Mouse (Mus musculus): Measurements from ENCODE around the gene Celf1. TPM values are rescaled to one million over a fixed set of nuclear protein-coding genes. Genes with fewer than 3 reads are reported as not detected.
A peak's percentile ranks its signal among the peaks of the same experiment; 100 is the strongest.
"Not testable (repeated sequence)": the region's sequence is repeated elsewhere in the genome, so short reads cannot be mapped to it uniquely, and the experiment has no call there.

The Celf1 gene
- polyA plus RNA-seq, 1 experiment: 182 TPM

GRCm38 (mm10) chr2:91018061-91018788 lies 78.0 kb downstream of the Celf1 start:
- H3K9ac ChIP-seq (ENCODE audit: low read depth, poor library complexity, severe bottlenecking): no peak overlapping the region
- peaks cover 35% of the 10 kb centered on the region for H3K36me3 ChIP-seq (ENCODE audit: control insufficient read depth, insufficient read depth, low read length, poor library complexity, severe bottlenecking)
- no peak overlapping the region for H3K4me3 ChIP-seq (ENCODE audit: low read depth, low read length)
- no peaks in the 10 kb centered on the region for H3K27me3 ChIP-seq (ENCODE audit: control insufficient read depth, insufficient read depth, low read length, poor library complexity, severe bottlenecking)
- no peaks in the 10 kb centered on the region for H3K9me3 ChIP-seq (replicated peaks; ENCODE audit: control insufficient read depth, insufficient read depth, low read length, poor library complexity, severe bottlenecking)
- TF ChIP-seq POLR2A (IDR thresholded peaks at IDR 0.05; ENCODE audit: insufficient read depth, low read length) (no peak), CTCF (IDR thresholded peaks at IDR 0.05; ENCODE audit: low read depth, low read length) (peak; percentile 37)
- no peak overlapping the region for H3K27ac ChIP-seq (ENCODE audit: insufficient read depth, low read length)
- peaks cover 2% of the 10 kb centered on the region for H3K4me1 ChIP-seq (ENCODE audit: control insufficient read depth, insufficient read depth, low read length)

GRCm38 (mm10) chr2:91019911-91020310 lies 79.7 kb downstream of the Celf1 start:
- Histone ChIP-seq H3K4me3 (ENCODE audit: low read depth, low read length) (no peak overlapping the region), H3K4me1 (ENCODE audit: control insufficient read depth, insufficient read depth, low read length) (peaks cover 2% of the 10 kb centered on the region), H3K36me3 (ENCODE audit: control insufficient read depth, insufficient read depth, low read length, poor library complexity, severe bottlenecking) (peaks cover 19% of the 10 kb centered on the region), H3K27ac (ENCODE audit: insufficient read depth, low read length) (no peak overlapping the region), H3K9ac (ENCODE audit: low read depth, poor library complexity, severe bottlenecking) (no peak overlapping the region), H3K9me3 (replicated peaks; ENCODE audit: control insufficient read depth, insufficient read depth, low read length, poor library complexity, severe bottlenecking) (no peaks in the 10 kb centered on the region), H3K27me3 (ENCODE audit: control insufficient read depth, insufficient read depth, low read length, poor library complexity, severe bottlenecking) (no peaks in the 10 kb centered on the region)
- TF ChIP-seq POLR2A (IDR thresholded peaks at IDR 0.05; ENCODE audit: insufficient read depth, low read length) (no peak), CTCF (IDR thresholded peaks at IDR 0.05; ENCODE audit: low read depth, low read length) (no peak), EP300 (IDR thresholded peaks at IDR 0.05; ENCODE audit: insufficient read depth, low read depth, low read length) (no peak)

- not testable (repeated sequence) for H3K9ac ChIP-seq (ENCODE audit: low read depth, poor library complexity, severe bottlenecking); H3K27ac ChIP-seq (ENCODE audit: insufficient read depth, low read length); H3K27me3 ChIP-seq (ENCODE audit: control insufficient read depth, insufficient read depth, low read length, poor library complexity, severe bottlenecking); H3K9me3 ChIP-seq (replicated peaks; ENCODE audit: control insufficient read depth, insufficient read depth, low read length, poor library complexity, severe bottlenecking); H3K4me1 ChIP-seq (ENCODE audit: control insufficient read depth, insufficient read depth, low read length); H3K4me3 ChIP-seq (ENCODE audit: low read depth, low read length)
- H3K36me3 ChIP-seq (ENCODE audit: control insufficient read depth, insufficient read depth, low read length, poor library complexity, severe bottlenecking): peaks cover 10% of the 10 kb centered on the region
These were observed 82.1 kb downstream of the Celf1 start for GRCm38 (mm10) chr2:91022266-91022665.

- Histone ChIP-seq H3K36me3 (ENCODE audit: control insufficient read depth, insufficient read depth, low read length, poor library complexity, severe bottlenecking) (peaks cover 10% of the 10 kb centered on the region), H3K9me3 (replicated peaks; ENCODE audit: control insufficient read depth, insufficient read depth, low read length, poor library complexity, severe bottlenecking) (no peaks in the 10 kb centered on the region), H3K27me3 (ENCODE audit: control insufficient read depth, insufficient read depth, low read length, poor library complexity, severe bottlenecking) (no peaks in the 10 kb centered on the region), H3K4me3 (ENCODE audit: low read depth, low read length) (no peak overlapping the region), H3K4me1 (ENCODE audit: control insufficient read depth, insufficient read depth, low read length) (peaks cover 2% of the 10 kb centered on the region), H3K27ac (ENCODE audit: insufficient read depth, low read length) (peak overlapping the region; percentile 91), H3K9ac (ENCODE audit: low read depth, poor library complexity, severe bottlenecking) (no peak overlapping the region)
- no peak for TF ChIP-seq EP300 (IDR thresholded peaks at IDR 0.05; ENCODE audit: insufficient read depth, low read depth, low read length)
These were observed 82.9 kb downstream of the Celf1 start for GRCm38 (mm10) chr2:91023131-91023530.

- H3K9ac ChIP-seq (ENCODE audit: low read depth, poor library complexity, severe bottlenecking): no peak overlapping the region
- peaks cover 10% of the 10 kb centered on the region for H3K36me3 ChIP-seq (ENCODE audit: control insufficient read depth, insufficient read depth, low read length, poor library complexity, severe bottlenecking)
- H3K4me1 ChIP-seq (ENCODE audit: control insufficient read depth, insufficient read depth, low read length): peaks cover 2% of the 10 kb centered on the region
- H3K27me3 ChIP-seq (ENCODE audit: control insufficient read depth, insufficient read depth, low read length, poor library complexity, severe bottlenecking): no peaks in the 10 kb centered on the region
- H3K4me3 ChIP-seq (ENCODE audit: low read depth, low read length): no peak overlapping the region
- no peaks in the 10 kb centered on the region for H3K9me3 ChIP-seq (replicated peaks; ENCODE audit: control insufficient read depth, insufficient read depth, low read length, poor library complexity, severe bottlenecking)
- no peak overlapping the region for H3K27ac ChIP-seq (ENCODE audit: insufficient read depth, low read length)
- no peak for TF ChIP-seq EP300 (IDR thresholded peaks at IDR 0.05; ENCODE audit: insufficient read depth, low read depth, low read length)
- TF ChIP-seq CTCF (IDR thresholded peaks at IDR 0.05; ENCODE audit: low read depth, low read length): no peak
- TF ChIP-seq POLR2A (IDR thresholded peaks at IDR 0.05; ENCODE audit: insufficient read depth, low read length): no peak
These were observed 83.8 kb downstream of the Celf1 start for GRCm38 (mm10) chr2:91023956-91024355.

- Histone ChIP-seq H3K4me1 (ENCODE audit: control insufficient read depth, insufficient read depth, low read length) (peaks cover 2% of the 10 kb centered on the region), H3K27me3 (ENCODE audit: control insufficient read depth, insufficient read depth, low read length, poor library complexity, severe bottlenecking) (no peaks in the 10 kb centered on the region), H3K36me3 (ENCODE audit: control insufficient read depth, insufficient read depth, low read length, poor library complexity, severe bottlenecking) (0 out of 2 replicates have a peak, but pooled peaks cover 4% of the 10 kb centered on the region), H3K27ac (ENCODE audit: insufficient read depth, low read length) (no peak overlapping the region), H3K9ac (ENCODE audit: low read depth, poor library complexity, severe bottlenecking) (no peak overlapping the region), H3K9me3 (replicated peaks; ENCODE audit: control insufficient read depth, insufficient read depth, low read length, poor library complexity, severe bottlenecking) (no peaks in the 10 kb centered on the region), H3K4me3 (ENCODE audit: low read depth, low read length) (no peak overlapping the region)
- TF ChIP-seq CTCF (IDR thresholded peaks at IDR 0.05; ENCODE audit: low read depth, low read length) (no peak), POLR2A (IDR thresholded peaks at IDR 0.05; ENCODE audit: insufficient read depth, low read length) (no peak), EP300 (IDR thresholded peaks at IDR 0.05; ENCODE audit: insufficient read depth, low read depth, low read length) (no peak)
These were observed 84.9 kb downstream of the Celf1 start for GRCm38 (mm10) chr2:91025081-91025516.
